Mouse (Mus musculus) spleen, adult 12 weeks (tissue): ENCODE results near the gene Nin.
"Not testable (repeated sequence)": the region's sequence is repeated elsewhere in the genome, so short reads cannot be mapped to it uniquely, and the experiment has no call there.

Experiments used
- DNase-seq: peaks from one replicate; pipeline ENCODE4 v3.0.0; 2022; ENCODE audit warnings: low spot score

Nin gene

GRCm38 (mm10) chr12:70113351-70113750 lies at the start of gene Nin:
TSS of gene Nin (minus strand) at chr12:70113717.
- DNase-seq: no peak

DNA sequence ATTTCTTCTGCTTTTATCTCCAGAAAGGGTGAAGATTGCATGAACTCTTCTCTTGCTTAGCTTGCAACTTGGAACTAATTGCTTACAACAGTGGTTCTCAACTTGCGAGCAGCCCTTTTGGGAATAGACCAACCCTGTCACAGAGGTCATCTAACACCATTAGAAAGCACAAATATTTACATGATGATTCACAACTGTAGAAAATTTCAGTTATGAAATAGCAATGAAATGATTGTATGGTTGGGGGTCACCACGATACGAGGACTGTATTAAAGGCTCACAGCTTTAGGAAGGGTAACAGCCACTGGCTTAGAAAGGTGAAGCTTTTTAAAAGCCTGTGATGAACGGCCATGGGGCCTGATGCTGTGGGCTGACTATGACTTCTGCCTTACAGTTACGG lies 47.5 kb upstream of the Nin start:
- DNase-seq: no peak

GRCm38 (mm10) chr12:70157292-70158066 lies 44.0 kb upstream of the Nin start:
- no peak for DNase-seq

- no peak for DNase-seq
Measured at GRCm38 (mm10) chr12:70156222-70156621, 42.7 kb upstream of the Nin start.

GRCm38 (mm10) chr12:70153842-70154241 lies 40.3 kb upstream of the Nin start, which contains the start of gene Abhd12b:
TSS of gene Abhd12b (plus strand) at chr12:70154142.
- DNase-seq: no peak

DNA sequence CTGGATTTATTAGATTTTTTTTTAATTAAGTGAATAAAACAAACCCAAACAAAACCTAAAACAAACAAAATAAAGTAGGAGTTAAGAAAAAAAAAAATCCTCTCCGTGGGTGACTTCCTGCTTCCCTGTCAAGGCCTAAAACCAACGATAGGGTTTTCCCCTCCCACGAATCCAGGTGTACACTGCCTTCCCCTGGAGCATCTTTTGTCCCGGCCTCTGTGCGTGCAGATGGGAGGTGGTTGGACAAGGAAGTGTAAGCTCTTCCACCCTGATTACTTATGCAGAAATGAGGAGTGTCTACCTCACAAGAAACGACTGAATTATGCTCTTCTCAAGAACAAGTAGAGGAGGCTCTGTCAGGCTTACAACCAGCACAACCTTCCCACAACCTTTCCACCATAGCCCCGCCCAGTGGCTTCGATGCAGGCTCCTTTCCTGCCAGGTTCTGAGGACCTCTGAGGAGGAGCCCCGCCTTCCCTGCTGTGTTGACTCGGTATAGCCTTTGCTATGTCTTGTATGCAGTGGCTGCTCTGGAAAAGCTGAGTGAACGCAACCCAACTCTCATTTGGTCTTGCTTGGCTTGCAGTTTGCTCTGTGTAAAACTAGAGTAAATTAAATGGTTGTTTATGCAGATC lies 35.2 kb upstream of the Nin start:
- no peak for DNase-seq

DNA sequence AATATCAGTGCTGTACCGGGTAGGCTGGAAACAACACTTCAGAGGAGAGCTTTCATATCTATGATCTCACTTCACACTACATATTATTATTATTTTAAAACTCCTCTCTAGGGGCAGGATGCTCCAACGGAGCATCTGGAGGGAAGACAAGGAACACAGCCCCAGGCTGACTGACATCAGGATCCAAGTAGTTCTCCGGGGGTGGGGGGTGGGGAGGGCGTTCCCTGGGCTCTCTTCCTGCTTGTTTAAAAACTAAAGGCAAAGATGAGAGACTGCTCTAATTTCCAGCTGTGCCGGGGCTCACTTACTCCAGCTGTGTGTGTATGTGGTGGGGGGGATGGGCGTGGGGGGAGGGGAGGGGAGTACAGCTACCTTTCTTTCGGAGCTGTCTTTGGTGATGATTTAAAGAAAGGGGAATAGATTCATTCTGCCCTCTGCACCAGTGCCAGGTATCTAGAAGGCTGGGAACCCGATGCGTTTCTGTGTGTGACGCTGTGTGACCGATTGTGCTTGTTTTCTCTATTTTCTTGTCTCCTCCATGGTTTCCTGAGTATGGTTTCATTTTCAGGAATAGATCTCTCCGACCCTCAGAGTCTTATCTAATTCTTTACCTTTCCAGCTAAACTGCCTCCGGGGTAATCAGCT lies 34.6 kb upstream of the Nin start:
- no peak for DNase-seq

DNA sequence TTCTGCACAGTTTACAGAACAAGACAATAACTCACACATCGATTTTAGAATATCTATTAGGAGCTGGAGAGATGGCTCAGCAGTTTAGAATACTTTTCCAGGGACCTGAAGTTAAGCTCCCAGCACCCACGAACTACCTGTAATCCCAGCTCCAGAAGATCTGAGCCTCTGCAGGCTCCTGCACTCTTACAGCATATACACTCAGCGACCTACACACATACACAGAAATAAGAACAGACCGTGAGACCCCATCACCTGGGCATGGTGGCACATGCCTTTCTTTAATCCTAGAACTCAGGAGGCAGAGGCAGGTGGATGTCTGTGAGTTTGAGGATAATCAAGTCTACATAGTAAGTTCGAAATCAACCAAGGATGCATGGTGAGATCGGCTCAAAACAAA lies 32.1 kb upstream of the Nin start:
- no peak for DNase-seq

- DNase-seq: peak; percentile 42
Measured at GRCm38 (mm10) chr12:70144637-70145448, 31.3 kb upstream of the Nin start.

GRCm38 (mm10) chr12:70144106-70144587 lies 30.6 kb upstream of the Nin start:
- not testable (repeated sequence) for DNase-seq

DNA sequence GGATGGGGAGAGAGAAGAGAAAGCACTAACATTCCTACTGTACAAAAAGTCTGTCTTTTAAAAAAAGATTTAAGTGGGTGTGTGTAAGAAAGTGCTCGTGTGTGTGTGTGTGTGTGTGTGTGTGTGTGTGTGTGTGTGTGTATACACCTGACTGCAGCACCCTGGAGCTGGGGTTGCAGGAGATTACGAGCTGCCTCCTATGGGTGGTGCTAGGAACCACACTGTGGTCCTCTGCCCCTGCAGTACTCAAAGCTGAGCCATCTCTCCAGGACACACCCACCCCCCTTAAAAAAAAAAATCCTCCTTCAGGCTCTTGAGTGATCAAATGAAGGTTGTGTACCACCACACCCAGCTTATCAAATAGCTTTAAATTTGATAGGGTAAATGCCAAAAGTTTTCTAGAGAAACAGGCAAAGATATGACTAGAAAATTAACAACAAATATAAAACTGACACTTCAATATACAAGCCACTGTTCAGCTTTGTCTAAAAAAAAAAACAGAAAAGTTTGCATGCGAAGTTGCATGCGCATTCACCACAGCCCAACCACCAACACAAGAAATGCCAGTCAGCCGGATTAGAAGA lies 27.6 kb upstream of the Nin start:
- no peak for DNase-seq

DNA sequence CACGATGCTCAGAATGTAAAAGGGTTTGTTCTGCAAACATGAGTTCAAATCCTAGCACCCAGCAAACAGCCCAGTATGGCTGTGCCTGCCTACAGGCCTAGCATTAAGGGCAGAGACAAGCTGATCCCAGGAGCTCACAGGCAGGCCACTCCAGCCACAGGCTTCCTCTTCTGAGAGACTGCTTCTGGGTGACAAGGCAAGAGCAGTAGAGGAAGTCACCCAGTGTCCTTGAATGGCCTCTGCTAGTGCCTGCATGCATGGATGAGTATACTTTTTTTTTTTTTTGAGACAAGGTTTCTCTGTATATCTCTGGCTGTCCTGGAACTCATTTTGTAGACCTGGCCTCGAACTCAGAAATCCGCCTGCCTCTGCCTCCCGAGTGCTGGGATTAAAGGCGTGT lies 27.0 kb upstream of the Nin start:
- no peak for DNase-seq

- no peak for DNase-seq
Measured at GRCm38 (mm10) chr12:70139871-70140270, 26.4 kb upstream of the Nin start.

DNA sequence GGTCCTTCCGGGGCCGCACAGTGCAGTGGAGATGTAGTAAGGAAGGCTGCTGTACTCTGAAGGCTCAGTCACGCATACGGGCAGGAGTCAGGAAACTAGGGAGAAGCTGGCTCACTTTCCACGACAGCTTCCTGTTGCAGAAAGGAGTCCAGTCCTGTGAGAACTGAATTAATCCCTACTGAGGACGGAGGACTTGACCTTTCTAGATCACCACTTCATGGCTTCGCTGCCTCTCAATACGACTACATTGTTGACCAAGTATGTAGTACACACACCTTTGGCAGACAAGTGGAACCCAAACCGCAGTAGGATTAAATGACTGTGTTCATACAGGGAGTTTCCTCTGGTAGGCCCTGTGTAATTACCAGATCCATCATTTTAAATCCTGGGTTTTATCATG lies 24.1 kb upstream of the Nin start:
- DNase-seq: no peak

DNA sequence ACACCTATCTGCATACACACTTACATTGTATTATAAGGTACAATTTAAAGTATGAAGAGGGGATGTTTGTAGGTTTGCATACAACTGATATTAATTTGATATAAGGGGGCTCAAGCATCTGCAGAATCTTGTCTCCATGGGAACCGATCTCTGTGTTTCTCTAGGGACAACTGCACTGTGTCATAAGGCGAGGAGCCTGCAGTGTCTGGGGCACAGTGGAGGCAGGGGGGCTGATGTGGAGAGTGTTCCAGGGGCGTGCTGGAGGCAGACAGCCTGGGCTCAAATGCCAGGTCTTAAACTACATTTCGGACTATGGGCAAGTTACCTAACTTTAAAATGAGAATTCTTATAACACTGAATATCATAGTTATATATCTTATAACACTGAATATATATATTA lies 23.6 kb upstream of the Nin start:
- DNase-seq: no peak

DNA sequence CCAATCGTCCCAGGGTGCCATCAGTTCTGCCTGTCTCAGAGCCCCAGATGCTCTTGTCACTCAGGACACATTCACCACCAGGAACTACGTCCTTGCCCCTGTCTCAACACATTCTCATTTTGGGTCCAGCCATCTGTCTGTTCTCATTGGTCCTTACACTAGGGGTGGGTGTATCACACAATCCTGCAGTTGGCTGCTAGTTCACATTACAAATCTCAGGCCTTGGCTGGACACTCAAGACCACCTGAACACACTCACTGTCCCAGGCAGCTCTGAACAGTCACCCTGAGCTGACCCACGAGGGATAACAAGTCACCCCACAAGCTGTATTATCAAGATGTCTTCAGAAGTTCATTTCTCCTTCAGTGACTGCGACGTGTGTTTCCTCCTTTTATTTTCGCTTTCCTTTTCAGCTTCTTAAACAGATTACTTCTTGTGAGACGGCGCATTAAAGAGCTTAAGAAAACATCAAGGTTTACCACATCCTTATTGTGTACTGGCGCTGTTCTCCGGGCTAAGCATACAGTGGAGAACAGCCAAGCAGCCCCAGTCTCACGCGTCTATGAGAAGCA lies 22.8 kb upstream of the Nin start:
- DNase-seq: peak; percentile 41

DNA sequence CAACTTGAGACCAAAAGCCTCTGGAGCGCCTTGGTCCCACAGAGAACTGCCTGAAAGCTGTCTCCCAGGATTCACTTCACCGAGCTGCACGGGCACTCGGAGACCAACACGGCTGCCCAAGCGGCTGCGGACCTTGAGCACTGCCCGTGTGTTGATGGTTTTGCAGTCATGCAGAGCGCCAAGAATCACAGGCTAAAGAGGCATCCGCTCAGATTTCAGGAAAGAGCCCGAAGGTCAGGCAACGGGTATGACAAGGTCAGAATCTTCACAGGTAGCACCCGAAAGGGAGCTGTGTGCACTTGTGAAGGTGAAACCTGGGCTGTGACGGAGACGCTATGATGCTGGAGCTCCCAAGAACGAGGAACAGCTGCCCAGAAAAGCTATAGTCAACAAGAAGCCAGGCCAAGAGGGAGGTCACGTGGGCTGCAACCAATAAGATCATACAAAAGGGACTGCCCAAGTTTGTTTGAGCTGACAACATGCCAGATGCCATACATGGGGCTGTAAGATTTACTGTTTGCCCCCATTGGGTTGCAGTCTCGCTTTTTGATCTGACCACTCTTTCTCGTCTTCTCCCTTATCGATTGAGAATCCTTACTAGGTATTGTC lies 21.2 kb upstream of the Nin start:
- no peak for DNase-seq

DNA sequence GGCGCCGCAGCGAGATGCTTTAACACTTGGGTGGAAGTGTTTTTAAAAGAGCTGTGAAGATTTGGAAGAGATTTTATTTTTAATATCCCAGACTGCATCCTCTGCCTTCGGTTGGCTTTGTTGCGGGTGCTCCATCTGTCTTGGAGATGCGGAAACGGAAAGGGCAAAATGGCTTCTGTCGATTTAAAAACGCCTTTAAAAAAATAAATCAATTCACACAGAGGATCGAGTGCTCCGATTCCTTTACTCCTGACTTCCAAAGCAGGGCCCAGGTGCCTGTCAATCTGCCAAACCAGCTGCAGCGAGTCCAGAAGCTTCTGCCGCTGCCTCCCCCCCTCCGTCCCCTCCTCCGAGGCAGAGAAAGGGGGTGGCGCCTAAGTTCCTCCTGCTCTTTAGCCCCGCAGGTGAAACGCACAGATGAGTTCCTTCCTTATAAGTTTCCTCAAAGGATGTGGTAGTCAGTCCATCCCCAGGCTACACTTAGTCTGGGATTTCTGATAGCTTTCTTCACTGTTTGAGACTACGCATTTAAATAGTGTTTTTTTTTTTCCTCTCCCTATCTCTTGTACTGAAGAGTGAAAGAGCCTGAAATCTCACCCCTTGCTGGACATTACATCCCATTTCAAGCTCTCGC lies 17.6 kb upstream of the Nin start:
- no peak for DNase-seq

DNA sequence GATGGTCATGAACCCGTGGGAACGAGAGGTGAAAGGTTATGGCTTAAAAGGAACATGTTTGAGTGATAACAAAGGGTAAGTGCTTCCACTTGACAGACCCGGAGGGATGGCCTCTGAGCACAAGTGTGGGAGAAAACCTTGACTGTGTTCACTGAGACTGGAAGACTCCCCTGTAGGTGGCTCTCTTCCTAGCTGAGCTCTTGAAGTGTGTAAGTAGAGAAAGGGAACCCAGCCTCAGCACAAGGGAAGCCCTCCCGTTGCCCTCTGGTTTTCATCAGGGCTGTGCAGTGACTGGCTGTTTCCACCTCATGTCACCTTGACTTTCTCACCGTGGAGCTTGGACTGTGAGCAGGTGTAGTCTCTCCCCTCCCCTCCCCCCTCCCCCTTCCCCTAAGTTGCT lies 15.6 kb upstream of the Nin start:
- no peak for DNase-seq

- DNase-seq: no peak
Measured at GRCm38 (mm10) chr12:70126626-70127025, 13.1 kb upstream of the Nin start.

GRCm38 (mm10) chr12:70119552-70119951 lies 6.0 kb upstream of the Nin start:
- DNase-seq: no peak
